Mouse (Mus musculus): ENCODE data around the gene Arhgef10l. TPM values are rescaled to one million over a fixed set of nuclear protein-coding genes. Genes with fewer than 3 reads are reported as not detected.
A peak's percentile ranks its signal among the peaks of the same experiment; 100 is the strongest.
"Not testable (repeated sequence)": the region's sequence is repeated elsewhere in the genome, so short reads cannot be mapped to it uniquely, and the experiment has no call there.

The Arhgef10l gene
- total RNA-seq, 2 experiments from 2014 or later: 48.8 to 50.8 TPM

- no peak for DNase-seq (ENCODE audit: low spot score in 2 of 2)
Observed at GRCm38 (mm10) chr4:140579149-140579548, 86.7 kb downstream of the Arhgef10l start.

DNA sequence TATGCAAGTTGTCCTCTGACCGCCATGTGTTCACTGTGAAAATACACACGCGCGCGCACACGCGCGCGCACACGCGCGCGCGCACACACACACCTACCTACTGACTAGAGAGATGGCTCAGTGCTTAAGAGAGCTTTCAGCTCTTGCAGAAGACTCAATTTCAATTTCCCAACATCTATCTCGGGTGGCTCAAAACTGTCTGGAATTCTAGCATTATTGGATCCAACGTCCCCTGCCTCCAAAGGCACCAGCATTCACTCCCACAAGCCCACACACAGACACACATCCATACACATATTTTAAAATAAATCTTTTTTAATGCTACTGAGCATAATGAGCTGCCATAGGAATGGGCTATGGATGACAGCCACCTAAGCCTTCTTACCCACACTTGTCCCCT lies 89.2 kb downstream of the Arhgef10l start:
- no peak for DNase-seq (ENCODE audit: low spot score in 2 of 2)

DNA sequence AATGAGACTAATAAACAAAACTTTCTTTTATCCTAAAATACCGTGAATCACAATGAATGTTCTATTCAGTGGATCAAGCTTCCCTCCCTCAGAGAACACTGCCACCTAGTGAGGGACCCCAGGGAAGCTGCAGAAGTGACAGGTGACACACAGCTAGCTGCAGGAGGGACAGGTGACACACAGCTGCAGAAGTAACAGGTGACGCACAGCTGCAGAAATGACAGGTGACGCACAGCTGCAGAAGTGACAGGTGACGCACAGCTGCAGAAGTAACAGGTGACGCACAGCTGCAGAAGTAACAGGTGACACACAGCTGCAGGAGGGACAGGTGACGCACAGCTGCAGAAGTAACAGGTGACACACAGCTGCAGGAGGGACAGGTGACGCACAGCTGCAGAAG lies 90.9 kb downstream of the Arhgef10l start:
- not testable (repeated sequence) for DNase-seq (ENCODE audit: low spot score in 2 of 2)

GRCm38 (mm10) chr4:140572376-140572775 lies 93.4 kb downstream of the Arhgef10l start:
- peak in 1 of 2 experiments; percentile 51 for DNase-seq (ENCODE audit: low spot score in 2 of 2)

DNA sequence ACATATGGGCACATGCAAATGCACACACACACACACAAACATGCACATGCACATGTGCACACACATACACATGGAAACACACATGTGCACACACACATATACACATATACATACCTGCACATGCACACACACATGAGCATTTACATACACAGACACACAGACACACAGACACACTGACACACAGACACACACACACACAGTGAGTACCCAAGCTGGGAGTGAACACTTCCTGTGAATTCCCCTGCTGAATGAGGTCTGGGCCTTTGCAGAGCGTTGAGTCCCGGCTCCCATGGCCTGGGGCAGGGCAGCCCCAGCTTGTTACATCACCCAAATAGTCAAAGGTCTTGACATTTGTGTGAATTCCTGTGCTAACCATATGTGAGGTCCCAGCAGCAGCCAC lies 96.4 kb downstream of the Arhgef10l start:
- DNase-seq (ENCODE audit: low spot score in 2 of 2): no peak

DNA sequence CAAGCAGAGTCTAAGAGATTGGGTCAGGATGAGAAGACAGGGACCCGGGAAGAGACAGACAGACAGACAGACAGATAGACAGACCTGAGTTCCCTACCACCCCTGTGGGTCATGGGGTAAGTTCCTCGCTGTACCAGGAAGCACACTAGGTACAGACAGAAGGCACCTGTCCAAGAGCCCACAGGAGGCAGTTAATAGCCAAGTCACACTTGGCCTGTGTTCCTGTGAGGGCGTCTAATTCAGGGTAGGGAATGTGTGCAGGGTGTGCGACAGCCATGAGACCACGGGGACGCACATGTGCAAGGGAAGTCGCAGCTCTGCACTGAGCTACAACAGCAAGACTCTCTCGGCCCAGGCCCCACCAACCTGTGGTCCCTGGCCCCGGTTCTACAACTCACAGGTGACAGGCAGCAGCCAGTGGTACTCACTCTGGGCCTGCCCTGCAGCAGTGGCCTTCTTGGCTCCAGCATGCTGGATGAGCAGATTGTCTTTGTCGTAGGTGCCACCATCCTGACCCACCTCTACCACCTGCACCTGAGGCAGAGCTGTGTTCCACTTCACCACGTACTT lies 97.8 kb downstream of the Arhgef10l start:
- DNase-seq (ENCODE audit: low spot score in 2 of 2): no peak

DNA sequence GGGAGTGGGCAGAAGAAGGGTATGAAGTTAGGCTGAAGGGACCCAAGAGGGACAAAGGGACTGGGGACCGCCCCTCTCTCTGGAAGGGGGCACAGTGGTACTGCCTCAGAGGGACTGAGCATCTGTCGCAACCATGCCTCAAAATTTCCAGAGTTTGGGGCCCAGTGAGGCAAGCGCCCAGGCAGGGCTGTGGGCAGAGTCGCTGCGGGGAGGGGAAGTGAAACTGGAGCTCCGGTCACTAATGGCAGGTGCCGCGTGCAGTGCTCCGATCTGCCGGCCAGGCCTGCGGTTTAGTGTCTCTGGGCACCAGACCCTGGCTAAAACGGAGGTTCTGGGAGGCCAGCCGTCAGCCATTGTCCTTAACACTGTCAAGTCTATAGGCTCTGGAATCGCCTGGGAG lies 99.0 kb downstream of the Arhgef10l start:
- no peak for DNase-seq (ENCODE audit: low spot score in 2 of 2)

DNA sequence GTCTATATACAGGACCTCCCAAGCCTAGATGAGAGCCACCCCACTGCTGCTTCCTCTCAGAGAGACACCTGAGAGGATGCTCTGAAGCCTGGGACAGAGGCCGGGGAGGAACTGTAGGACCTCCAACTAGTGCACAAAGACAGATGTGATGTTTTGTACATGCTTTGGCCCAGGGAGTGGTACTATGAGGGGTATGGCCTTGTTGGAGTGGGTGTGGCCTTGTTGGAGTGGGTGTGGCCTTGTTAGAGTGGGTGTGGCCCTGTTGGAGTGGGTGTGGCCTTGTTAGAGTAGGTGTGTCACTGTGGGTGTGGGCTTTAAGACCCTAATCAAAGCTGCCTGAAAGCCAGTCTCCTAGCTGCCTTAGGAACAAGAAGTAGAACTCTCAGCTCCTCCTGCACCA lies 101.4 kb downstream of the Arhgef10l start:
- DNase-seq (ENCODE audit: low spot score in 2 of 2): not testable (repeated sequence)

- DNase-seq (ENCODE audit: low spot score in 2 of 2): peak in 1 of 2 experiments; percentile 40
Observed at GRCm38 (mm10) chr4:140562461-140563178, 103.2 kb downstream of the Arhgef10l start.

DNA sequence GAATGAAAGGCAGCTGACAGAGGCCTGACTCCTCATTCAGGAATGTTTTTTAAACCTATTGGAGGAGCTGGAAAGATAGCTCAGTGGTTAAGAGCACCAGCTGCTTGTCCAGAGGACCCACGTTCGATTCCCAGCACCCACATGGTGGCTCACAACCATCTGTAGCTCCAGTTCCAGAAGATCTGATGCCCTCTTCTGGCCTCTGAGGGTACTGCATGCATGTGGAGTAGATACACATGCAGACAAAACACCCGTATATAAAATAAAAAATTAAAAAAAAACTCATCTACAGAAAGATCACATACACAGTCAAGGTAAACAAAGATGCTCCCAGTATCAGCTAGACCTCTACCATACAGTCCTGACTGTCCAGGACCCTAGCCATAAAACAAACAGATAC lies 104.1 kb downstream of the Arhgef10l start:
- no peak for DNase-seq (ENCODE audit: low spot score in 2 of 2)

DNA sequence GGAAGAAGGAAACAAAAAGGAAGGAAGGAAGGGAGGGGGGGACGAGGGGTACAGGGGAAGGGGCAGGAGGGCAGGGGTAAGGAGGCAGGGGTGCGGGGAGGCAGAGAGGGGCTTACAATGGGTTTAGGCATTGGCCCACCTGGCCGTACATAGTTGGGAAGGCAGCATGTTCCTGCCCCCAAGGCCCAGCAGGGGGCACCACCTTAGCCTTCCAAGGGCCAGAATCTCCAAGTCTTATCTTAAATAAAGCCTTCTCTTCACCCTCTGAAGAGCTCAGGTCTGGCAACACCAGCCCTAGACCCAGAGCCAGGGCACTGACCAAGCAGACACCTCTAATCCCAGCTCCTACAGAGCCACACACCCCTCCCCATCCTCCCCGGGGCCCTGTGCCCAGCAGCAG lies 106.0 kb downstream of the Arhgef10l start:
- no peak for DNase-seq (ENCODE audit: low spot score in 2 of 2)

DNA sequence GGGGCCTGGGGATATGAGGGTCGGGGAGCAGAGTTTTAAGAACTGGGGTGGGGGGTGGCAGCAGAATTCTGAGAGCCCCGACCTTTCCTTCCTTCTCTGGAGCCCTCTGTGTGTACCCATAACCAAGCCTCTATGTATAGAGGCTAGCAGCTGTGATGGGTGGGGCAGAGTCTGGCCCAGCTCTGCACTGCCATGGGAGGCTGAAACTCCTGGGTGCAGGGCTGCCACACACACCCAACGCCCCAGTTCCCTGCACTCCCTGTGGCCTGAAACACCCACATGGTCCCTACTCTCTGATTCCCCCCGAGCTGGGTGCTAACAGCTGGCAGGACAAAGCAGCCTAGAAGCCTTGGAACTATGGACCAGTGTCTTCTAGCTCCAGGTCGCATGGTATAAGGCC lies 107.6 kb downstream of the Arhgef10l start:
- no peak for DNase-seq (ENCODE audit: low spot score in 2 of 2)

DNA sequence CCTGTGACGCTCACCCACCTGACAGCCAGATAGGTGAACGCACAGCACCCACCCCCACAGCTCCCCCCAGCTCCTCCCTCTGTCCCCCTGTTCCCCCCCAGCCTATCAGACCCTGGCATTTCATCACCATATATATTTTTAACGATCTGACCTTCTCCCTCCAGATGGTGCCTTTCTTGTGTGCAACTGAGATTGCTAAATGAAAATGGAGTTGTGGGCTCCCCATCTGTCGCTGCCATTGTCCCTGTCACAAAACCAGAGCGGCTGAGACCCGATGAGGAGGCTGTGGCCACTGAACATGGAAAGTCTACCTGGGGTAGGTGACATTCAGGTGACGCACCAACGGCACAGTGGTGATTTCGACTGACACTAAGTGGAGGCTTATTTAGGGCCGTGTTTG lies 109.3 kb downstream of the Arhgef10l start:
- DNase-seq (ENCODE audit: low spot score in 2 of 2): no peak

DNA sequence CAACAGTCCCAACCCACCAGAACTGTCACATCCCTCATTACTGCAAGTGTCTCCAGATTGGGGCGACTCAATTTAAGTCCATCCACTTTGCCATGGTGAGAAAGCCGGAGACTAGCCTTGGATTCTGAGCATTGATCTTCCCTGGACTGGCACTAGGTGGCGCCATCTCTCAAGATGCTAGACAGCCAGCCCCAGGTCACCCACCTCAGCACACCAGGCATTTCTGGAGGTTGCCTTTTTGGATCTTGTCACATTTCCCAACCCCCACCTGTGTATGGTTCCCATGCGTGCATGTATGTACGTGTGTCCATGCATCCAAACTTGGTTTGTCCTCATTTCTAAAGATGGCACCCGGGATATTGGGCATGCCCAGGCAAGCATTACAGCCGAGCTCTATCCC lies 110.5 kb downstream of the Arhgef10l start:
- peak; percentile 57 to 58 for DNase-seq (ENCODE audit: low spot score in 2 of 2)

GRCm38 (mm10) chr4:140554552-140554951 lies 111.3 kb downstream of the Arhgef10l start:
- DNase-seq (ENCODE audit: low spot score in 2 of 2): no peak

- peak in 1 of 2 experiments; percentile 37 for DNase-seq (ENCODE audit: low spot score in 2 of 2)
Observed at GRCm38 (mm10) chr4:140551766-140552165, 114.0 kb downstream of the Arhgef10l start.

- no peak for DNase-seq (ENCODE audit: low spot score in 2 of 2)
Observed at GRCm38 (mm10) chr4:140550670-140551069, 115.1 kb downstream of the Arhgef10l start.

GRCm38 (mm10) chr4:140549975-140550374 lies 115.8 kb downstream of the Arhgef10l start:
- peak in 1 of 2 experiments; percentile 40 for DNase-seq (ENCODE audit: low spot score in 2 of 2)

DNA sequence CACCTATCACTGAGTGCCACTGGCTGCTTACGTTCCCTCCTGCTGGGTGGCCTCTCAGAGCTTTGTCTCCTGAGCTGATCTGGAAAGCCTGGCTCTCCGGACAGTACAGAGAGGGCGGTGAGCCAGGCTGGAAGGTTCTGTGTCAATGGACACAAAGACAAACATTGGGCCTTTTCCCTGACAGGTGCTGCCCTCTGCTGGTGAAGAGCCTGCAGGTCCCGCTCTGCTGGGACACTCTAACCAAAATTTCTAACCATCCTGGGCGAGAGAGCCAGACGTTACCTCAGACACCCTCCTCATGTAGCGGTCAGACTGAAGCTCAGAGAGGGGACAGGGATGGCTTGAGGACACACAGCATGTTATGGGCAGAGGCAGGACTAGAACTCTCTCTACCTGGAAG lies 118.3 kb downstream of the Arhgef10l start:
- DNase-seq (ENCODE audit: low spot score in 2 of 2): peak; percentile 57 to 62

- peak; percentile 50 to 60 for DNase-seq (ENCODE audit: low spot score in 2 of 2)
Observed at GRCm38 (mm10) chr4:140539125-140539524, 126.7 kb downstream of the Arhgef10l start.

DNA sequence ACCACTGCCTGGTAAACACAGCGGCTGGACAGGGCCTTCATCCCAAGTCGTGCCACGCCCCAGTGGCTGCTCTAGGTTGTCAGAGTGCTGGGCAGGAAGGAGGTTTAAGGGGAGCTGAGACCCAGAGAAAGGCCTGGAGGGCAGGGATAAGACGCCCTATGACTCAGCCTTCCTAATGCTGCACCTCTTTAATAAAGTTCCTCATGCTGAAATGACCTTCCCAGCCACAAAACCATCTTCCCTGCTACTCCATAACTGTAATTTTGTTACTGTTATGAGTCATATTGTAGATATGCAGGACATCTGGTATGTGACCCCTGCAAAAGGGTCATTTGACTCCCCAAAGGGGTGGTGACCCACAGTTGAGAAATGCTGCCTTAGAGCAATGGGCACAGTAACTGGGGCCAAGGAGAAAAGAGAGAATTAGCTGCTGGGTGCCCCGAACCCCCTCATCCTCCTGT lies 128.2 kb downstream of the Arhgef10l start:
- no peak for DNase-seq (ENCODE audit: low spot score in 2 of 2)

- DNase-seq (ENCODE audit: low spot score in 2 of 2): no peak
Observed at GRCm38 (mm10) chr4:140535323-140535722, 130.5 kb downstream of the Arhgef10l start.

DNA sequence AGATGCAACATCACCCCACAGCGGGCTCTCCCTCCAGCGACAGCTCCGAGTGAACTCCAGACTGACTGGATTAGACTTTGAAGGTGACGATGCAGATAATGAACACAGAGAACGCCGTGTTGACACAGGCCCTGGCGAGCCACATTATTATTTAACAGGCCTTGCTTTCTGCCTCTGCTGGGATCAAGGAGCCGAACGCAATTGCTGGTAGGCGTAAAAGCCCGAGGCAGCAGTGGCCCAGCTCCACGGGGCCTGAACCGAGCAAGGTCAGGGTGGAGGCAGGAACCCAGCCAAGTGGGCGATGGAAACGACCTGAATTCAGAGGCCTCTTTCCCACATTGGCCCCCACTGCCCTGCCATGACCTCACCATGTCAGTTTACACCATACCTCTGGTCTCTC lies 133.5 kb downstream of the Arhgef10l start:
- DNase-seq (ENCODE audit: low spot score in 2 of 2): no peak

Data from layer of hippocampus, postnatal 14 days (tissue).